Comparison of ENCODE assay signal across 18 mouse cellular contexts in genomic region chr8:72265342-72265741, GRCm38 (mm10). TPM values are rescaled to one million over a fixed set of nuclear protein-coding genes. Genes with fewer than 3 reads are reported as not detected.
DNase-seq lines count a peak whose midpoint lies in the region; ATAC-seq and TF ChIP-seq lines count a peak whose summit lies in the region.
"Had no signal": no experiment of that assay in that cellular context is flagged by ENCODE, and none has a peak within 500 bp of the region (broad histone marks: within the 10 kb centered on the region; RNA-seq: fewer than 3 reads in every experiment).

No protein-coding gene starts in this region.

- no peak for TF ChIP-seq POLR2A in kidney, adult 2 months (IDR thresholded peaks at IDR 0.05; ENCODE audit: low read depth, low read length)

- H3K4me2 ChIP-seq in kidney, embryonic 14.5 days (replicated peaks; ENCODE audit: low read depth, low read length) = no peak overlapping the region
- no peak overlapping the region for H3K4me2 ChIP-seq in stomach, postnatal 0 days (replicated peaks; ENCODE audit: low read depth)
- no peak overlapping the region for H3K4me2 ChIP-seq in forebrain, embryonic 14.5 days (ENCODE audit: low read length)
- H3K4me2 ChIP-seq: liver, embryonic 15.5 days; midbrain, embryonic 13.5 days had no signal

- no peaks in the 10 kb centered on the region for H3K27me3 ChIP-seq in kidney, adult 2 months (replicated peaks; ENCODE audit: control insufficient read depth, insufficient read depth, low read length)
- H3K27me3 ChIP-seq in kidney, embryonic 14.5 days (ENCODE audit: control insufficient read depth, insufficient read depth, low read length) = no peaks in the 10 kb centered on the region
- H3K27me3 ChIP-seq in stomach, postnatal 0 days (ENCODE audit: control insufficient read depth, insufficient read depth, low read length) = no peaks in the 10 kb centered on the region
- H3K27me3 ChIP-seq in forebrain, embryonic 14.5 days (replicated peaks; ENCODE audit: control insufficient read depth, insufficient read depth, low read length) = no peaks in the 10 kb centered on the region
- H3K27me3 ChIP-seq: liver, embryonic 15.5 days; midbrain, embryonic 13.5 days had no signal

- H3K27ac ChIP-seq in kidney, adult 2 months (ENCODE audit: insufficient read depth, low read depth, low read length) = no peak overlapping the region
- no peak overlapping the region for H3K27ac ChIP-seq in kidney, embryonic 14.5 days (ENCODE audit: low read depth, low read length)
- no peak overlapping the region for H3K27ac ChIP-seq in stomach, postnatal 0 days (replicated peaks)
- H3K27ac ChIP-seq in forebrain, embryonic 14.5 days (ENCODE audit: low read depth, low read length) = no peak overlapping the region
- H3K27ac ChIP-seq: liver, embryonic 15.5 days; midbrain, embryonic 13.5 days had no signal

- no peaks in the 10 kb centered on the region for H3K9me3 ChIP-seq in kidney, embryonic 14.5 days (ENCODE audit: control insufficient read depth, low read length)
- H3K9me3 ChIP-seq in stomach, postnatal 0 days (ENCODE audit: control insufficient read depth, low read length) = no peaks in the 10 kb centered on the region
- no peaks in the 10 kb centered on the region for H3K9me3 ChIP-seq in forebrain, embryonic 14.5 days (replicated peaks; ENCODE audit: control insufficient read depth, low read length)
- H3K9me3 ChIP-seq: liver, embryonic 15.5 days; midbrain, embryonic 13.5 days had no signal

- whole genome bisulfite sequencing in kidney, adult 2 months = 23% methylated on average over 6 of the region's 7 CpGs
- 55% methylated on average over 5 of the region's 7 CpGs for WGBS in kidney, embryonic 14.5 days
- WGBS in stomach, postnatal 0 days = 40% methylated on average over 6 of the region's 7 CpGs
- 57% methylated on average over 5 of the region's 7 CpGs for WGBS in forebrain, embryonic 14.5 days

- peak; percentile 82 for DNase-seq in kidney, adult 2 months
- DNase-seq in gastrocnemius, postnatal 14 days = peak; percentile 61
- peak; percentile 48 to 64 for DNase-seq in kidney, adult 8-10 months
- DNase-seq in lung, postnatal 36 days = peak; percentile 75
- DNase-seq in stomach, postnatal 0 days (ENCODE audit: low spot score) = no peak
- no peak for DNase-seq in forebrain, embryonic 14.5 days (ENCODE audit: low spot score)
- DNase-seq: right cerebral cortex, postnatal 4 days had no signal

- H3K4me1 ChIP-seq in kidney, adult 2 months (ENCODE audit: control insufficient read depth, insufficient read depth, low read length) = 0 out of 2 replicates have a peak, but pooled peaks cover 3% of the 10 kb centered on the region
- H3K4me1 ChIP-seq in kidney, embryonic 14.5 days (ENCODE audit: control insufficient read depth, insufficient read depth, low read length) = peaks cover 3% of the 10 kb centered on the region; the same call in 1 of the 2 replicates
- H3K4me1 ChIP-seq in stomach, postnatal 0 days (replicated peaks; ENCODE audit: control insufficient read depth, insufficient read depth) = no peaks in the 10 kb centered on the region
- no peaks in the 10 kb centered on the region for H3K4me1 ChIP-seq in forebrain, embryonic 14.5 days (ENCODE audit: control insufficient read depth, insufficient read depth, low read length)
- H3K4me1 ChIP-seq: midbrain, embryonic 13.5 days had no signal

- H3K9ac ChIP-seq in kidney, embryonic 14.5 days (ENCODE audit: low read depth, low read length) = no peak overlapping the region
- no peak overlapping the region for H3K9ac ChIP-seq in stomach, postnatal 0 days (ENCODE audit: low read length)
- H3K9ac ChIP-seq in forebrain, embryonic 14.5 days (ENCODE audit: low read length) = no peak overlapping the region
- H3K9ac ChIP-seq: liver, embryonic 15.5 days; midbrain, embryonic 13.5 days had no signal

- intact Hi-C loops in gastrocnemius, postnatal 14 days (cut with DNase I; ENCODE audit: low total_unique reads) = no loop called here

- no peaks in the 10 kb centered on the region for H3K36me3 ChIP-seq in kidney, adult 2 months (ENCODE audit: control insufficient read depth, insufficient read depth, low read length)
- H3K36me3 ChIP-seq in kidney, embryonic 14.5 days (ENCODE audit: control insufficient read depth, insufficient read depth, low read length) = no peaks in the 10 kb centered on the region
- H3K36me3 ChIP-seq in stomach, postnatal 0 days (ENCODE audit: control insufficient read depth, insufficient read depth, low read length) = no peaks in the 10 kb centered on the region
- no peaks in the 10 kb centered on the region for H3K36me3 ChIP-seq in forebrain, embryonic 14.5 days (ENCODE audit: control insufficient read depth, insufficient read depth, low read length)
- H3K36me3 ChIP-seq: G1E; liver, embryonic 15.5 days; midbrain, embryonic 13.5 days had no signal

- no peak for TF ChIP-seq CTCF in kidney, adult 2 months (conservative IDR thresholded peaks at IDR 0.05; ENCODE audit: insufficient read depth, insufficient read length, low read depth, low read length)
- TF ChIP-seq CTCF in stomach, postnatal 0 days (IDR thresholded peaks at IDR 0.05; ENCODE audit: low read depth) = no peak

- ATAC-seq in kidney, embryonic 14.5 days (ENCODE audit: low FRiP score, low TSS enrichment) = no peak
- ATAC-seq in stomach, postnatal 0 days (ENCODE audit: low FRiP score, low TSS enrichment) = no peak
- ATAC-seq in forebrain, embryonic 14.5 days = no peak
- ATAC-seq: intestine, embryonic 16.5 days; midbrain, embryonic 13.5 days had no signal

- no peak overlapping the region for H3K4me3 ChIP-seq in kidney, adult 2 months (ENCODE audit: insufficient read depth, low read depth, low read length)
- H3K4me3 ChIP-seq in kidney, embryonic 14.5 days (ENCODE audit: low read length) = no peak overlapping the region
- no peak overlapping the region for H3K4me3 ChIP-seq in stomach, postnatal 0 days (ENCODE audit: low read depth, low read length)
- no peak overlapping the region for H3K4me3 ChIP-seq in forebrain, embryonic 14.5 days (ENCODE audit: low read depth, low read length)
- H3K4me3 ChIP-seq: erythroblast, embryonic 14.5 days; liver, embryonic 15.5 days; midbrain, embryonic 13.5 days had no signal

- no peak for TF ChIP-seq EP300 in stomach, postnatal 0 days (optimal IDR thresholded peaks at IDR 0.05)

RNA-seq across cellular contexts. Expression of gene Ap1m1, which starts 25.5 kb away (rescaled TPM):
- 72.6 and 75.0 TPM in 2 replicates for polyA plus RNA-seq in kidney, adult 2 months (2012; rRNA removed)
- 110 and 125 TPM in 2 replicates for polyA plus RNA-seq in kidney, embryonic 14.5 days (2014; fragmentation: Nextera tagmentation; extraction: Ambion mirVana)
- 10 to 100 TPM; 24.7 to 27.2 TPM for total RNA-seq in gastrocnemius, postnatal 14 days (2021)
- polyA plus RNA-seq in stomach, postnatal 0 days (2015; fragmentation: Nextera tagmentation; extraction: Ambion mirVana) = 38.2 and 42.0 TPM in 2 replicates
- polyA plus RNA-seq in forebrain, embryonic 14.5 days (2014; fragmentation: Nextera tagmentation; extraction: Ambion mirVana) = 214 TPM in 2 replicates

RNA-seq across cellular contexts. Expression of gene Gm10282, which starts 39.7 kb away (rescaled TPM):
- 1.8 and 2.8 TPM in 2 replicates for polyA plus RNA-seq in kidney, adult 2 months (2012; rRNA removed)
- polyA plus RNA-seq in kidney, embryonic 14.5 days (2014; fragmentation: Nextera tagmentation; extraction: Ambion mirVana) = 32.7 and 38.4 TPM in 2 replicates
- 1 to 10 TPM; 5.1 to 7.5 TPM for total RNA-seq in gastrocnemius, postnatal 14 days (2021)
- polyA plus RNA-seq in stomach, postnatal 0 days (2015; fragmentation: Nextera tagmentation; extraction: Ambion mirVana) = 9.6 and 9.9 TPM in 2 replicates
- polyA plus RNA-seq in forebrain, embryonic 14.5 days (2014; fragmentation: Nextera tagmentation; extraction: Ambion mirVana) = 24.8 and 31.0 TPM in 2 replicates

RNA-seq across cellular contexts. Expression of gene Fam32a, which starts 45.8 kb away (rescaled TPM):
- 54.7 and 59.6 TPM in 2 replicates for polyA plus RNA-seq in kidney, adult 2 months (2012; rRNA removed)
- 61.3 and 68.8 TPM in 2 replicates for polyA plus RNA-seq in kidney, embryonic 14.5 days (2014; fragmentation: Nextera tagmentation; extraction: Ambion mirVana)
- total RNA-seq in gastrocnemius, postnatal 14 days (2021) = 10 to 100 TPM; 10.9 to 13.4 TPM
- 53.8 and 57.4 TPM in 2 replicates for polyA plus RNA-seq in stomach, postnatal 0 days (2015; fragmentation: Nextera tagmentation; extraction: Ambion mirVana)
- polyA plus RNA-seq in forebrain, embryonic 14.5 days (2014; fragmentation: Nextera tagmentation; extraction: Ambion mirVana) = 87.4 and 92.9 TPM in 2 replicates

RNA-seq across cellular contexts. Expression of gene Gm11034, which starts 51.9 kb away (rescaled TPM):
- polyA plus RNA-seq in kidney, adult 2 months (2012; rRNA removed) = not detected in 2 replicates
- polyA plus RNA-seq in kidney, embryonic 14.5 days (2014; fragmentation: Nextera tagmentation; extraction: Ambion mirVana) = not detected in 2 replicates
- not detected for total RNA-seq in gastrocnemius, postnatal 14 days (2021)
- polyA plus RNA-seq in stomach, postnatal 0 days (2015; fragmentation: Nextera tagmentation; extraction: Ambion mirVana) = not detected in 2 replicates
- not detected in 2 replicates for polyA plus RNA-seq in forebrain, embryonic 14.5 days (2014; fragmentation: Nextera tagmentation; extraction: Ambion mirVana)
- total RNA-seq: G1E; granulocyte monocyte progenitor cell, adult 5-6 weeks; left cerebral cortex, postnatal 10 days; neutrophil, adult 5-6 weeks had no signal
- polyA plus RNA-seq: brain, embryonic 14.5 days; cortical plate, adult 2 months; erythroblast, embryonic 14.5 days; G1E; intestine, embryonic 16.5 days; liver, embryonic 15.5 days; midbrain, embryonic 13.5 days had no signal

RNA-seq across cellular contexts. Expression of gene Cib3, which starts 52.7 kb away (rescaled TPM):
- 0.04 TPM in 1 of 2 replicates, not detected in the other for polyA plus RNA-seq in kidney, adult 2 months (2012; rRNA removed)
- polyA plus RNA-seq in kidney, embryonic 14.5 days (2014; fragmentation: Nextera tagmentation; extraction: Ambion mirVana) = not detected in 2 replicates
- total RNA-seq in gastrocnemius, postnatal 14 days (2021) = not detected
- polyA plus RNA-seq in stomach, postnatal 0 days (2015; fragmentation: Nextera tagmentation; extraction: Ambion mirVana) = 0.45 and 0.79 TPM in 2 replicates
- not detected in 2 replicates for polyA plus RNA-seq in forebrain, embryonic 14.5 days (2014; fragmentation: Nextera tagmentation; extraction: Ambion mirVana)
- total RNA-seq: G1E; left cerebral cortex, postnatal 10 days had no signal
- polyA plus RNA-seq: brain, embryonic 14.5 days; cortical plate, adult 2 months; erythroblast, embryonic 14.5 days; G1E; intestine, embryonic 16.5 days; liver, embryonic 15.5 days; midbrain, embryonic 13.5 days had no signal

Comparison
In these comparisons a context has a peak if more than half of its experiments do, and no peak if none do; other contexts are left out.
1. DNase-seq: peak in kidney, adult 2 months (single experiment), gastrocnemius, postnatal 14 days (single experiment), kidney, adult 8-10 months (2 of 2) and lung, postnatal 36 days (single experiment); none in stomach, postnatal 0 days (single experiment) and forebrain, embryonic 14.5 days (single experiment).